Mouse (Mus musculus): ENCODE data around the gene Cracr2b. TPM values are rescaled to one million over a fixed set of nuclear protein-coding genes. Genes with fewer than 3 reads are reported as not detected.

Cracr2b gene
- total and polyA plus RNA-seq, 2 experiments, result 3.7 to 8.7 TPM

- H3K36me3 ChIP-seq (ENCODE audit: control insufficient read depth, insufficient read depth, low read length), result peaks cover 8% of the 10 kb centered on the region; the same call in 1 of the 2 replicates
- peaks cover 20% of the 10 kb centered on the region for H3K4me1 ChIP-seq (ENCODE audit: control insufficient read depth, insufficient read depth, low read length)
- no peaks in the 10 kb centered on the region for H3K27me3 ChIP-seq (ENCODE audit: control insufficient read depth, insufficient read depth, low read length)
- H3K9ac ChIP-seq (ENCODE audit: low read depth, low read length), result peak overlapping the region; percentile 76
- TF ChIP-seq CTCF (IDR thresholded peaks at IDR 0.05; ENCODE audit: low read depth, low read length) (peak; percentile 36; the same call in 1 of the 2 replicates), POLR2A (IDR thresholded peaks at IDR 0.05; ENCODE audit: extremely low read depth, insufficient read depth, low read length) (no peak)
- H3K4me3 ChIP-seq (ENCODE audit: insufficient read depth, low read depth, low read length), result no peak overlapping the region; the same call in 1 of the 2 replicates
- peak; percentile 48 for DNase-seq (ENCODE audit: extremely low read depth, low read depth, low spot score)
- 0 out of 2 replicates have a peak, but pooled peaks cover 6% of the 10 kb centered on the region for H3K79me2 ChIP-seq (ENCODE audit: control insufficient read depth, insufficient read depth, low read length)
- peak overlapping the region; percentile 57 for H3K27ac ChIP-seq (replicated peaks; ENCODE audit: insufficient read depth, low read depth, low read length)
- WGBS, result 25% methylated on average over 8 of the region's 8 CpGs
These were observed 7.8 kb downstream of the Cracr2b start for GRCm38 (mm10) chr7:141468522-141469211.

GRCm38 (mm10) chr7:141469352-141469751 is 8.5 kb downstream of the Cracr2b start:
- WGBS, result 92% methylated on average over 6 of the region's 6 CpGs
- Histone ChIP-seq H3K79me2 (ENCODE audit: control insufficient read depth, insufficient read depth, low read length) (peaks cover 10% of the 10 kb centered on the region; the same call in 1 of the 2 replicates), H3K4me1 (ENCODE audit: control insufficient read depth, insufficient read depth, low read length) (peaks cover 25% of the 10 kb centered on the region), H3K27ac (replicated peaks; ENCODE audit: insufficient read depth, low read depth, low read length) (peak overlapping the region; percentile 7; the same call in 1 of the 2 replicates), H3K4me3 (ENCODE audit: insufficient read depth, low read depth, low read length) (no peak overlapping the region), H3K36me3 (ENCODE audit: control insufficient read depth, insufficient read depth, low read length) (peaks cover 8% of the 10 kb centered on the region; the same call in 1 of the 2 replicates), H3K9ac (ENCODE audit: low read depth, low read length) (no peak overlapping the region; the same call in 1 of the 2 replicates), H3K27me3 (ENCODE audit: control insufficient read depth, insufficient read depth, low read length) (no peaks in the 10 kb centered on the region)
- DNase-seq (ENCODE audit: extremely low read depth, low read depth, low spot score), result no peak
- TF ChIP-seq POLR2A (IDR thresholded peaks at IDR 0.05; ENCODE audit: extremely low read depth, insufficient read depth, low read length) (no peak), CTCF (IDR thresholded peaks at IDR 0.05; ENCODE audit: low read depth, low read length) (no peak)

DNA sequence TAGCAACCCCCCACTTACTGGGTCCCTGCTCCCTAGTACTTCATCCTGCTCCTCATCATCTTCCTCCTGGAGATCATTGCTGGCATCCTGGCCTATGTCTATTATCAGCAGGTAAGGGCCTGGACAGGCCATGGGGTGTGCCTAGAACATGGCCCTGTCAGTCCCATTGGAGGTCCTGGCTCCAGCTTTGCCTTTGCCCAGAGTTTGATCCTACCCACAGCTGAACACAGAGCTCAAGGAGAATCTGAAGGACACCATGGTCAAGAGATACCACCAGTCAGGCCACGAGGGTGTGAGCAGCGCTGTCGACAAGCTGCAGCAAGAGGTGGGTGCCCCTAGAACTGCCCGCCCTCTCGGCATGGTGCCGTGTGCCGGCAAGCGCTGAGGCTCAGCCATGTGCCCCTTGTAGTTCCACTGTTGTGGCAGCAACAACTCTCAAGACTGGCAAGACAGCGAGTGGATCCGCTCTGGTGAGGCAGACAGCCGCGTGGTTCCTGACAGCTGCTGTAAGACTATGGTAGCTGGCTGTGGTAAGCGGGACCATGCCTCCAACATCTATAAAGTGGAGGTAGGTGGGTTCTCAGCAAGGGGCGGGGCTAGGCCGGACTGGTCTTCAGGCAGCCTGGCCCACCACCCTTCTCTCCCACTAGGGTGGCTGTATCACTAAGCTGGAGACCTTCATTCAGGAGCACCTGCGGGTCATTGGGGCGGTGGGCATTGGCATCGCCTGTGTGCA is 9.2 kb downstream of the Cracr2b start:
- H3K4me1 ChIP-seq (ENCODE audit: control insufficient read depth, insufficient read depth, low read length), result peaks cover 27% of the 10 kb centered on the region
- no peak for DNase-seq (ENCODE audit: extremely low read depth, low read depth, low spot score)
- H3K27ac ChIP-seq (replicated peaks; ENCODE audit: insufficient read depth, low read depth, low read length), result no peak overlapping the region
- H3K4me3 ChIP-seq (ENCODE audit: insufficient read depth, low read depth, low read length), result no peak overlapping the region
- peaks cover 16% of the 10 kb centered on the region; the same call in 1 of the 2 replicates for H3K79me2 ChIP-seq (ENCODE audit: control insufficient read depth, insufficient read depth, low read length)
- peaks cover 8% of the 10 kb centered on the region; the same call in 1 of the 2 replicates for H3K36me3 ChIP-seq (ENCODE audit: control insufficient read depth, insufficient read depth, low read length)
- H3K27me3 ChIP-seq (ENCODE audit: control insufficient read depth, insufficient read depth, low read length), result no peaks in the 10 kb centered on the region
- no peak overlapping the region for H3K9ac ChIP-seq (ENCODE audit: low read depth, low read length)
- 95% methylated on average over 18 of the region's 18 CpGs for WGBS
- TF ChIP-seq POLR2A (IDR thresholded peaks at IDR 0.05; ENCODE audit: extremely low read depth, insufficient read depth, low read length), result no peak
- TF ChIP-seq CTCF (IDR thresholded peaks at IDR 0.05; ENCODE audit: low read depth, low read length), result no peak

GRCm38 (mm10) chr7:141470637-141470944 is 9.7 kb downstream of the Cracr2b start:
- TF ChIP-seq CTCF (IDR thresholded peaks at IDR 0.05; ENCODE audit: low read depth, low read length) (no peak), POLR2A (IDR thresholded peaks at IDR 0.05; ENCODE audit: extremely low read depth, insufficient read depth, low read length) (no peak)
- no peak for DNase-seq (ENCODE audit: extremely low read depth, low read depth, low spot score)
- Histone ChIP-seq H3K4me1 (ENCODE audit: control insufficient read depth, insufficient read depth, low read length) (peaks cover 25% of the 10 kb centered on the region), H3K27ac (replicated peaks; ENCODE audit: insufficient read depth, low read depth, low read length) (no peak overlapping the region), H3K4me3 (ENCODE audit: insufficient read depth, low read depth, low read length) (no peak overlapping the region), H3K27me3 (ENCODE audit: control insufficient read depth, insufficient read depth, low read length) (no peaks in the 10 kb centered on the region), H3K79me2 (ENCODE audit: control insufficient read depth, insufficient read depth, low read length) (peaks cover 16% of the 10 kb centered on the region; the same call in 1 of the 2 replicates), H3K9ac (ENCODE audit: low read depth, low read length) (no peak overlapping the region), H3K36me3 (ENCODE audit: control insufficient read depth, insufficient read depth, low read length) (peaks cover 8% of the 10 kb centered on the region; the same call in 1 of the 2 replicates)
- 95% methylated on average over 10 of the region's 10 CpGs for WGBS

DNA sequence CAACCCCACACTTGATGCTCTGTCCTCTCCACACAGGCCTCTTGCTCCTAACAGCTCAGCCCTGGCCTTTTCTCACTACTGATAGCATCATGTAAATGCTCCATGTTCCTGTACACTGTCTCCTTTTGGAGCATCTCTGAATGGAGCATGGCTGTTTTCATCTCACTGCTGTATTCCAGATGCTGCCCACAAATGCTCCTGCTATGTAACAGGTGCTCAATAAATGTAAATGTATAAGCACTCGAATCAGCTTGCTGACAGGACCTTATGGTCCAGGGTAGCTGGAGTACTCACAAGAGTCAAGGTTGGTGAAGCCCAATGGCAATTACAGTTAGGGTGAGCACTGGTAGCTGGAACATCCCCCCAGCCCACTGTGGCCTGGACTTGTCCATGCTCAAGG is 10.3 kb downstream of the Cracr2b start:
- H3K4me1 ChIP-seq (ENCODE audit: control insufficient read depth, insufficient read depth, low read length), result peaks cover 22% of the 10 kb centered on the region
- 97% methylated on average over 1 of the region's 1 CpGs for WGBS
- H3K9ac ChIP-seq (ENCODE audit: low read depth, low read length), result no peak overlapping the region

More for the DNA sequence above, 10.3 kb downstream of the Cracr2b start:
- Histone ChIP-seq H3K27ac (replicated peaks; ENCODE audit: insufficient read depth, low read depth, low read length) (no peak overlapping the region), H3K79me2 (ENCODE audit: control insufficient read depth, insufficient read depth, low read length) (peaks cover 16% of the 10 kb centered on the region; the same call in 1 of the 2 replicates), H3K36me3 (ENCODE audit: control insufficient read depth, insufficient read depth, low read length) (peaks cover 8% of the 10 kb centered on the region; the same call in 1 of the 2 replicates), H3K27me3 (ENCODE audit: control insufficient read depth, insufficient read depth, low read length) (no peaks in the 10 kb centered on the region), H3K4me3 (ENCODE audit: insufficient read depth, low read depth, low read length) (no peak overlapping the region)
- TF ChIP-seq POLR2A (IDR thresholded peaks at IDR 0.05; ENCODE audit: extremely low read depth, insufficient read depth, low read length) (no peak), CTCF (IDR thresholded peaks at IDR 0.05; ENCODE audit: low read depth, low read length) (no peak)
- DNase-seq (ENCODE audit: extremely low read depth, low read depth, low spot score), result no peak
